In the genomic region with DNA sequence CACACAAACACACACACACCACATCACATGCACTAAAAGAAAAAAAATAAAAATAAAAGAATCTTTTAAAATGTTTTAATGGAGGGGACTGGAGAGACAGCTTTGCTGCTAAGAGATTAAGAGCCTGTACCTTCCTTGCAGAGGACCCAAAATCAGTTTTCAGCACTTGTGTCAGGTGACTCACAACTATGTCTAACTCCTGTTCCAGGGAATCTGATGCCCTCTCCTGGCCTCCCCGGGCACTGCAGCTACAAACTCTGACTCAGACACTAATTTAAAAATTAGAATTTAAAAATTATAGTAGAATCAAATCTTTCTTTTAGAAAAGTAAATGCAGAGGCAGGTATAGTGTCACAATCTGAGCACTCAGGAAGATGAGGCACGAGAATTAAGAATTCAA, we compare ENCODE assay signal across 8 mouse cellular contexts. TPM values are rescaled to one million over a fixed set of nuclear protein-coding genes. Genes with fewer than 3 reads are reported as not detected.
DNase-seq lines count a peak whose midpoint lies in the region; ATAC-seq lines count a peak whose summit lies in the region.

No protein-coding gene starts in this region.

- H3K27ac ChIP-seq in embryonic facial prominence, embryonic 10.5 days (replicated peaks): no peak overlapping the region
- H3K27ac ChIP-seq in midbrain, embryonic 11.5 days (ENCODE audit: low read depth, low read length): no peak overlapping the region

- H3K4me3 ChIP-seq in embryonic facial prominence, embryonic 10.5 days: no peak overlapping the region
- H3K4me3 ChIP-seq in midbrain, embryonic 11.5 days (ENCODE audit: low read depth, low read length): no peak overlapping the region

- H3K4me1 ChIP-seq in embryonic facial prominence, embryonic 10.5 days: 0 out of 2 replicates have a peak, but pooled peaks cover 3% of the 10 kb centered on the region
- H3K4me1 ChIP-seq in midbrain, embryonic 11.5 days (ENCODE audit: control insufficient read depth, insufficient read depth, low read length): no peaks in the 10 kb centered on the region

- peaks cover 69% of the 10 kb centered on the region for H3K36me3 ChIP-seq in embryonic facial prominence, embryonic 10.5 days (replicated peaks)
- H3K36me3 ChIP-seq in midbrain, embryonic 11.5 days (ENCODE audit: control insufficient read depth, insufficient read depth, low read length): 0 out of 2 replicates have a peak, but pooled peaks cover 2% of the 10 kb centered on the region

- H3K9ac ChIP-seq in midbrain, embryonic 11.5 days (ENCODE audit: low read length): no peak overlapping the region

- H3K27me3 ChIP-seq in embryonic facial prominence, embryonic 10.5 days (replicated peaks; ENCODE audit: low read depth, poor library complexity, severe bottlenecking): no peaks in the 10 kb centered on the region
- no peaks in the 10 kb centered on the region for H3K27me3 ChIP-seq in midbrain, embryonic 11.5 days (ENCODE audit: control insufficient read depth, insufficient read depth, low read length)

- peak; percentile 6 for DNase-seq in heart, adult 8-10 months (ENCODE audit: low spot score)
- DNase-seq in heart, postnatal 25 days (ENCODE audit: low spot score): no peak
- peak; percentile 33 for DNase-seq in urinary bladder, postnatal 14 days (ENCODE audit: low spot score)
- DNase-seq in urinary bladder, postnatal 4 days (ENCODE audit: low spot score in 2 of 2): no peak
- peak; percentile 19 for DNase-seq in embryonic facial prominence, embryonic 10.5 days (ENCODE audit: low spot score)
- DNase-seq in naive thymus-derived CD4-positive, alpha-beta T cell, adult 2 months (ENCODE audit: low read depth): peak; percentile 50
- DNase-seq in gastrocnemius, adult 18-20 months (ENCODE audit: low spot score): no peak
- no peak for DNase-seq in midbrain, embryonic 11.5 days (ENCODE audit: low spot score, missing footprints)

- intact Hi-C loops in heart, postnatal 25 days (cut with DNase I): no loop called here

- 89% methylated on average over 2 of the region's 2 CpGs for WGBS in embryonic facial prominence, embryonic 10.5 days
- WGBS in midbrain, embryonic 11.5 days: 87% methylated on average over 2 of the region's 2 CpGs

- H3K4me2 ChIP-seq in midbrain, embryonic 11.5 days: no peak overlapping the region

- H3K9me3 ChIP-seq in embryonic facial prominence, embryonic 10.5 days: no peaks in the 10 kb centered on the region
- no peaks in the 10 kb centered on the region for H3K9me3 ChIP-seq in midbrain, embryonic 11.5 days (ENCODE audit: control insufficient read depth, low read length)

- ATAC-seq in midbrain, embryonic 11.5 days (ENCODE audit: low FRiP score): no peak

RNA-seq across cellular contexts. Expression of a gene that starts 51.8 kb away (rescaled TPM):
- 10 to 100 TPM; 22.2 to 28.5 (median 25.3) TPM for total RNA-seq in heart, adult 8-10 months (2022)
- 10 to 100 TPM; 19.4 to 24.5 TPM for total RNA-seq in heart, postnatal 25 days (2021)
- polyA plus RNA-seq in embryonic facial prominence, embryonic 10.5 days (2016; fragmentation: Nextera tagmentation; extraction: Ambion mirVana): 18.6 and 22.4 TPM in 2 replicates
- 10 to 100 TPM; 18.6 to 20.0 TPM for total RNA-seq in gastrocnemius, adult 18-20 months (2021)
- 17.7 and 20.0 TPM in 2 replicates for polyA plus RNA-seq in midbrain, embryonic 11.5 days (2014; fragmentation: Nextera tagmentation; extraction: Ambion mirVana)

RNA-seq across cellular contexts. Expression of a gene that starts 52.0 kb away (rescaled TPM):
- under 1 TPM in 1 of 4 experiments, not detected in 3; 0.75 TPM for total RNA-seq in heart, adult 8-10 months (2022)
- total RNA-seq in heart, postnatal 25 days (2021): under 1 TPM in 1 of 2 experiments, not detected in 1; 0.67 TPM
- polyA plus RNA-seq in embryonic facial prominence, embryonic 10.5 days (2016; fragmentation: Nextera tagmentation; extraction: Ambion mirVana): 10.2 and 12.4 TPM in 2 replicates
- under 1 TPM in 1 of 2 experiments, not detected in 1; 0.57 TPM for total RNA-seq in gastrocnemius, adult 18-20 months (2021)
- 8.9 and 10.6 TPM in 2 replicates for polyA plus RNA-seq in midbrain, embryonic 11.5 days (2014; fragmentation: Nextera tagmentation; extraction: Ambion mirVana)

RNA-seq across cellular contexts. Expression of a gene that starts 59.7 kb away (rescaled TPM):
- 1 to 10 TPM in 2 of 4 experiments, under 1 TPM in 2; 0.26 to 1.5 (median 0.86) TPM for total RNA-seq in heart, adult 8-10 months (2022)
- total RNA-seq in heart, postnatal 25 days (2021): 1 to 10 TPM; 1.5 to 2.1 TPM
- polyA plus RNA-seq in embryonic facial prominence, embryonic 10.5 days (2016; fragmentation: Nextera tagmentation; extraction: Ambion mirVana): 2.5 and 3.6 TPM in 2 replicates
- total RNA-seq in gastrocnemius, adult 18-20 months (2021): under 1 TPM; 0.66 to 0.73 TPM
- 1.5 and 2.0 TPM in 2 replicates for polyA plus RNA-seq in midbrain, embryonic 11.5 days (2014; fragmentation: Nextera tagmentation; extraction: Ambion mirVana)

Comparison
In these comparisons a context has a peak if more than half of its experiments do, and no peak if none do; other contexts are left out.
1. DNase-seq: peak in heart, adult 8-10 months (single experiment), urinary bladder, postnatal 14 days (single experiment), embryonic facial prominence, embryonic 10.5 days (single experiment) and naive thymus-derived CD4-positive, alpha-beta T cell, adult 2 months (single experiment); none in heart, postnatal 25 days (single experiment), urinary bladder, postnatal 4 days (0 of 2), gastrocnemius, adult 18-20 months (single experiment) and midbrain, embryonic 11.5 days (single experiment).